Mouse (Mus musculus): ENCODE data around the gene Sema4a.

The Sema4a gene

DNA sequence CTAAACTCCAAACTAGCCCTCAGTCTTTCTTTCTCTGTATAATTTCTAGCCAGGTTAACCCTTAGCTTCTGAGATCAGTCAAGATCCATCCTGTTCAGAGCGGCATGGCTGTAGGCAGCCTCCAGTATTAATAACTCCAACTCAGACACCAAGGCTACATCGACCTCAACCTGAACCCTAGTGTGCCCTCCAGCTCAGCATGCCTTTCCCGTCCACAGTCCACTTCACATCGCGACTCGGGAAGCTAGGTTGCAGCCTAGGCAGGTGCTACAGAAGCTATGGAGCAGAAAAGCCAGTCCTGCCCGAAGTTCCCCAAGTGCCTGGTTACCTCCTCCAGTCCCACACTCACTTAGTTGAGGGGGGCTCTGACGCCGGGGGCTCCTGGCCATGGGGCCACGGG is 23.5 kb downstream of the Sema4a start:
- POLR2A ChIA-PET, result interaction anchor here in 3 of 4 experiments (0.7 to 6.9 kb wide), 22 partner anchors 8 to 101 kb away, joined by 3 to 76 read pairs (median 4); partner anchors contain the start of genes Pmf1 (in 3 of the 3), Slc25a44 (in 2 of the 3), Smg5 (in 2 of the 3) and Tmem79 (in 2 of the 3)
- CTCF ChIA-PET, result interaction anchor here (0.5 to 4.3 kb wide), 25 partner anchors 8 to 72 kb away, joined by 3 to 23 read pairs (median 4); partner anchors contain the start of genes Lmna (in 1 of the 4), Pmf1 (in 1 of the 4) and Slc25a44 (in 1 of the 4)

- POLR2A ChIA-PET, result interaction anchor here in 3 of 4 experiments (0.6 to 6.9 kb wide), 24 partner anchors 8 to 100 kb away, joined by 3 to 76 read pairs (median 4); partner anchors contain the start of genes Pmf1 (in 3 of the 3), Slc25a44 (in 3 of the 3), Sema4a (in 1 of the 3) and Smg5 (in 1 of the 3)
- CTCF ChIA-PET, result interaction anchor here (0.5 to 4.3 kb wide), 27 partner anchors 9 to 351 kb away, joined by 3 to 23 read pairs (median 3); partner anchors contain the start of genes Slc25a44 (in 2 of the 4), Cct3 (in 1 of the 4), Lmna (in 1 of the 4) and Pmf1 (in 1 of the 4)
Measured at GRCm38 (mm10) chr3:88436395-88437201, 24.4 kb downstream of the Sema4a start.

GRCm38 (mm10) chr3:88435515-88435914 is 25.5 kb downstream of the Sema4a start:
- ChIA-PET POLR2A (interaction anchor here in 3 of 4 experiments (0.6 to 6.9 kb wide), 10 partner anchors 8 to 66 kb away, joined by 3 to 76 read pairs (median 5); partner anchors contain the start of genes Pmf1 (in 2 of the 3) and Slc25a44 (in 2 of the 3)), CTCF (interaction anchor here in 3 of 4 experiments (0.6 to 4.3 kb wide), 9 partner anchors 10 to 1248 kb away, joined by 3 to 23 read pairs (median 3); partner anchors contain the start of gene Slc25a44 (in 2 of the 3))

- CTCF ChIA-PET, result interaction anchor here in 2 of 4 experiments (0.7 to 1.9 kb wide), 4 partner anchors 11 to 38 kb away, joined by 3 to 13 read pairs (median 5); no protein-coding TSS in a partner anchor
- POLR2A ChIA-PET, result interaction anchor here in 2 of 4 experiments (0.6 to 7.5 kb wide), 7 partner anchors 9 to 84 kb away, joined by 3 to 120 read pairs (median 3); partner anchors contain the start of gene Pmf1 (in 2 of the 2)
Measured at GRCm38 (mm10) chr3:88428639-88429038, 32.3 kb downstream of the Sema4a start.

DNA sequence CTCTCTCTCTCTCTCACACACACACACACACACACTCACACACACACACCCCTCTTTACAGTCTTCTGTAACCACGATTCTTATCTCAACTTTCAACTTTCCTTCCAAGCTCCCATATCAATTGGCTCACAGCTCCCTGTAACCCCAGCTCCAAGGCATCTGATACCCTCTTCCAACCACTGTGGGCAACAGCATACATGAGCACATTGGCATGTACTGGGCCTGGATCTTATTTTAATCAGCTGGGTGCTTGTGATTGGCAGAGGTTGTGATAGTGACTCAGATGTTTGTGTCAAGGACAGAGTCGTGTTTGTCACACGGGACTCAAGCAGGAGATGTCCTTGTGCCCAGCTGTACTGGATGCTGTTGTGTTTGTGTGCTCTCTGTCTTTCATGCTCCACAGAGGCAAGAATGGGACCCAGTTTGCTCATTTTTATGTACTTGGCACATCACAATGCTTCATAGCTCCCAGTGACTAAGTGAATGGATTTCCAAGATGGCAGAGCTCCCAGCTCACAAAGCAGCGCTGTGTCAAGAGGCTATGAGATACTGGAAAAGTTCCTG is 33.6 kb downstream of the Sema4a start:
- POLR2A ChIA-PET, result interaction anchor here in 3 of 4 experiments (0.6 to 7.5 kb wide), 15 partner anchors 10 to 1624 kb away, joined by 3 to 120 read pairs (median 4); partner anchors contain the start of genes Pmf1 (in 2 of the 3), 4933434E20Rik (in 1 of the 3), Smg5 (in 1 of the 3) and Tmem79 (in 1 of the 3)
- CTCF ChIA-PET, result interaction anchor here in 3 of 4 experiments (0.6 to 1.9 kb wide), 11 partner anchors 12 to 82 kb away, joined by 3 to 13 read pairs (median 4); partner anchors contain the start of genes Lmna (in 1 of the 3) and Pmf1 (in 1 of the 3)

DNA sequence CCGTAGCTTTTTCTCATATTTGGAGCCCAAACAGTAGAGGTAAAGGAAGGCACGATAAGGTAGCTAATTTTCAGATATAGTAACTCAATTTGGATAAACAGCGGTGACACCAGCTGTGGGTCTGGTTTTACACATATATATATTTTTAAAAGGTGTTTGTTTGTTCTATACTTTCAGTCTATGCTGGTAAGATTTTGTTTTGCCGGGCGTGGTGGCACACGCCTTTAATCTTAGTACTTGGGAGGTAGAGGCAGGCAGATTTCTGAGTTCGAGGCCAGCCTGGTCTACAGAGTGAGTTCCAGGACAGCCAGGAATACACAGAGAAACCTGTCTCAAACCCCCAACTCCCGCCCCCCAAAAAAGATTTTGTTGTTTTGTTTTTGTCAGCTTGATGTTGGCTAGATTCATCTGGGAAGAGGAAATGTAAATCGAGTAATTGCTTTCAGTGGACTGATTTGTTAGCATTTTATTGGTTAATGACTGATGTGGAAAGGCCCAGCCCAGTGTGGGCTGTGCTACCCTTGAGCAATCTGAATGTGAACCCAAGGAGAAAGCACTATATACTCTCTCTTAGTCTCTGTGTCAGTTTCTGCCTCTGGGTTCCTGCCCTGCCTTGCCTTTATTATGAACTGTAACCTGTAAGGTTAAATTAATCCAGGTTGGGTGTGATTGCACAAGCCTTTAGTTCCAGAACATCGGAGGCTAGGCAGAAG is 35.1 kb downstream of the Sema4a start:
- POLR2A ChIA-PET, result interaction anchor here in 3 of 4 experiments (0.5 to 7.5 kb wide), 44 partner anchors 10 to 190 kb away, joined by 3 to 120 read pairs (median 4); partner anchors contain the start of genes Pmf1 (in 3 of the 3), Smg5 (in 3 of the 3), Tmem79 (in 3 of the 3) and Lmna (in 1 of the 3)
- CTCF ChIA-PET, result interaction anchor here (0.6 to 1.7 kb wide), 18 partner anchors 10 to 300 kb away, joined by 3 to 10 read pairs (median 4); partner anchors contain the start of gene Pmf1 (in 1 of the 4)

- POLR2A ChIA-PET, result interaction anchor here in 3 of 4 experiments (0.5 to 7.5 kb wide), 55 partner anchors 8 to 1710 kb away, joined by 3 to 120 read pairs (median 4); partner anchors contain the start of genes Pmf1 (in 3 of the 3), Smg5 (in 3 of the 3), Tmem79 (in 3 of the 3) and Cct3 (in 1 of the 3)
- CTCF ChIA-PET, result interaction anchor here (0.6 to 1.7 kb wide), 21 partner anchors 8 to 267 kb away, joined by 3 to 12 read pairs (median 4); partner anchors contain the start of genes Lmna (in 1 of the 4) and Pmf1 (in 1 of the 4)
Measured at GRCm38 (mm10) chr3:88425330-88425689, 35.7 kb downstream of the Sema4a start.

GRCm38 (mm10) chr3:88424605-88425329 is 36.2 kb downstream of the Sema4a start, which contains the start of gene Slc25a44:
Gene Slc25a44, minus strand, starts transcription at chr3:88425139.
- POLR2A ChIA-PET, result interaction anchor here in 3 of 4 experiments (0.5 to 7.5 kb wide), 61 partner anchors 9 to 1711 kb away, joined by 3 to 120 read pairs (median 4); partner anchors contain the start of genes Pmf1 (in 3 of the 3), Smg5 (in 3 of the 3), Tmem79 (in 3 of the 3) and Cct3 (in 1 of the 3)
- CTCF ChIA-PET, result interaction anchor here (0.5 to 1.7 kb wide), 24 partner anchors 9 to 349 kb away, joined by 3 to 12 read pairs (median 4); partner anchors contain the start of genes Lmna (in 1 of the 4) and Pmf1 (in 1 of the 4)

GRCm38 (mm10) chr3:88422020-88422720 is 38.8 kb downstream of the Sema4a start:
- CTCF ChIA-PET, result interaction anchor here in 3 of 4 experiments (0.6 to 1.2 kb wide), 4 partner anchors 12 to 105 kb away, joined by 3 to 5 read pairs (median 4); partner anchors contain the start of gene Pmf1 (in 1 of the 3)

GRCm38 (mm10) chr3:88420771-88421170 is 40.2 kb downstream of the Sema4a start:
- ChIA-PET CTCF (no interaction called here), POLR2A (interaction anchor here in 2 of 4 experiments (1.3 to 3.4 kb wide), 2 partner anchors 11 to 85 kb away, joined by 3 to 19 read pairs; partner anchors contain the start of genes Pmf1 (in 1 of the 2), Smg5 (in 1 of the 2) and Tmem79 (in 1 of the 2))

More at GRCm38 (mm10) chr3:88422020-88422720, 38.8 kb downstream of the Sema4a start:
- POLR2A ChIA-PET, result interaction anchor here in 3 of 4 experiments (0.8 to 7.5 kb wide), 8 partner anchors 10 to 86 kb away, joined by 3 to 119 read pairs (median 3); partner anchors contain the start of genes Pmf1 (in 2 of the 3), Smg5 (in 1 of the 3) and Tmem79 (in 1 of the 3)

GRCm38 (mm10) chr3:88418016-88418415 is 43.0 kb downstream of the Sema4a start:
- ChIA-PET POLR2A (interaction anchor here (0.7 to 3.4 kb wide), 11 partner anchors 8 to 152 kb away, joined by 3 to 23 read pairs (median 3); partner anchors contain the start of genes Pmf1 (in 3 of the 4), Smg5 (in 1 of the 4) and Tmem79 (in 1 of the 4)), CTCF (interaction anchor here in 1 of 4 experiments (0.7 to 1.9 kb wide), 5 partner anchors 11 to 65 kb away, joined by 3 to 5 read pairs (median 3); no protein-coding TSS in a partner anchor)

- ChIA-PET POLR2A (interaction anchor here in 2 of 4 experiments (0.9 to 2.2 kb wide), 8 partner anchors 8 to 80 kb away, joined by 3 to 14 read pairs (median 4); partner anchors contain the start of genes Slc25a44 (in 1 of the 2), Smg5 (in 1 of the 2) and Tmem79 (in 1 of the 2)), CTCF (interaction anchor here in 1 of 4 experiments (0.6 to 2.0 kb wide), 3 partner anchors 8 to 962 kb away, joined by 3 to 6 read pairs (median 4); partner anchors contain the start of gene Slc25a44)
Measured at GRCm38 (mm10) chr3:88415668-88416067, 45.3 kb downstream of the Sema4a start.

- ChIA-PET CTCF (interaction anchor here in 1 of 4 experiments (0.5 to 1.1 kb wide), 2 partner anchors 54 to 1112 kb away, joined by 3 read pairs; no protein-coding TSS in a partner anchor), POLR2A (interaction anchor here in 2 of 4 experiments (0.9 to 8.6 kb wide), 6 partner anchors 9 to 97 kb away, joined by 3 to 119 read pairs (median 8); partner anchors contain the start of genes Slc25a44 (in 2 of the 2), Smg5 (in 2 of the 2) and Tmem79 (in 2 of the 2))
Measured at GRCm38 (mm10) chr3:88412636-88413035, 48.3 kb downstream of the Sema4a start.

DNA sequence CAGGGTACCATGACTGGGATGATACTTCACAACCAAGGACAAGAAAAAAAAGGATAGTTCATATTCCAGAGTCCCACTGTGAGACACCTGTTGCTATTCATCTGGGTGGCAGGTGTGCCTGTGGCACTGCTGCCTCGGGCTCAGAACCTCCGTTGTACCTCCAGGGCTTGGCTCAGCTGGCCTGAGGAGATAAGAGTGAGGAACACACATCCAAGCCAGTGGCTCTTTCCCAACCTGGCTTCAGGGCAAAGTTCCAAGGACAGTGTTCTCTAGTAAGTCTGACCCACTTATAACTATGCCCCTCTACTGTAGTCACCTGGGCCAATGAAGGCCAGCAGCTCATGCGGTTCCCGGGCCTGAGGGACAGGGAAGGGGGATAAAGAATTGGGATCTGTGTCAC is 49.3 kb downstream of the Sema4a start:
- POLR2A ChIA-PET, result interaction anchor here in 2 of 4 experiments (1.0 to 8.6 kb wide), 4 partner anchors 13 to 76 kb away, joined by 4 to 119 read pairs (median 12); partner anchors contain the start of genes Slc25a44 (in 2 of the 2), Smg5 (in 2 of the 2) and Tmem79 (in 2 of the 2)
- CTCF ChIA-PET, result interaction anchor here in 1 of 4 experiments (0.7 kb wide), 1 partner anchor 10 kb away, joined by 4 read pairs; no protein-coding TSS in a partner anchor

Data from embryonic stem cell, embryonic (primary cell).